Mouse (Mus musculus): ENCODE measurements around the gene Btbd35f22.

Gene Btbd35f22

DNA sequence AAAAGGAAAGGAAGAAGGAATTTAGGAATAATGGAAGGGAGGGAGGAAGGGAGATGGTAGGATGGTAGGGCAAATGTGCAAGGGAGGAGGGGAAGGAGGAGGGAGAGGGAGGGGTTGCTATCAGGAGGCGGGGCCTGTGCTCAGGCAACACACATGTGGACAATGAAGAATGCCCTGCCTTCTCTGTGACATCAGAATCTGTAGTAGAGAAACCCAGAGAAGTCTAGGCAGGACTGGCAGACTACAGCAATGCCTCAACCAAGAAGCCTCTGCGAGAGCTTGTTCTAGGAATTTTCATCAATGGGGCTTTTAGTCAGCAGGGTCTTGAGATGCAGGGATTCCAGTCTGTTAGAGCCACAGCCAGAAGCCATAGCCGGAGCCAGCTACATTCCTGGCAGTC lies at the start of gene Btbd35f22:
Gene Btbd35f22, plus strand, starts transcription at position 301 of the 400 bp plus-strand sequence.
- in situ Hi-C loops (cut with MboI, MseI): loop anchor here (25.0 kb wide), 1 partner anchor 1065 kb away; no protein-coding TSS in a partner anchor

Data from T-helper 1 cell (primary cell).